Mouse (Mus musculus) cerebellum, adult 11 months (tissue): ENCODE measurements around the gene Gm49378.

Experiments used
- DNase-seq: peaks from one replicate; pipeline ENCODE4 v3.0.0; 2022

The Gm49378 gene

DNA sequence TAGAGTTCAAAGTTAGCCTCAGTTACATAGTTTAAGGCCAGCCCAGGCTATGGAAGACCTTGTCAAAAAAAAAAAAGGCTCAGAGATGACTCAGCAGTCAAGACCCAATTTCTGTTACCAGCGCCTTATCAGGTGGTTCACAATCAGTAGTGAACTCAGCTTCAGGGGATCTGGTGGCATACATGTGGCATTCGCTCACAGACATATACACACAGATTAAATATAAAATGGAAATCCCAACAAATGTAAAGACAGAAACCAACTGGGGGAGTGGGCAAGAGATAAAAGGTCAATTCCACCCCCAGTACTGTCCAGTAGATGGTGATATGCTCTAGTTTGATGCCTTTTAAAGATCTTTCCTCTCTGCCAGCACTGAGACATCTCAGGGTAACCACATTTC, 51.5 kb downstream of the Gm49378 start:
- no peak for DNase-seq

DNA sequence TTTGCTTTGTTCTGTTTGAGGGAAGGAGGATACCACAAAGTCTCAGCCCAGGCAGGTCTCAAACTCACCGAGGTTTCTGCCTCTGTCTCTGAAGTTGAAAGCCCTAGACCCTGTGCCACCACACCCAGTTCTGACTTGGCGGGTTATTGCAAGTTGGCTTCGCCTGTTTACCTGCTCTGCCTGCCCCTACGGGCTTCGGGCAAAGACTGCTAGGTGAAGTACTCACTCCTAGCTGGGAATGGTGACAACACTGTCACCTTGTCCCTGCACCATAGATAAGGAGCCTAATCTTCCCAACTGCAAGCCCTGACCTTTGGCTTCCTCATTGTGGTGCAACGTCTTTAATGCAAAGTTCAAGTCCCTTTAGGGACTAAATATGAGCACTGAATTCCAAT, 52.1 kb downstream of the Gm49378 start:
- DNase-seq = no peak

DNA sequence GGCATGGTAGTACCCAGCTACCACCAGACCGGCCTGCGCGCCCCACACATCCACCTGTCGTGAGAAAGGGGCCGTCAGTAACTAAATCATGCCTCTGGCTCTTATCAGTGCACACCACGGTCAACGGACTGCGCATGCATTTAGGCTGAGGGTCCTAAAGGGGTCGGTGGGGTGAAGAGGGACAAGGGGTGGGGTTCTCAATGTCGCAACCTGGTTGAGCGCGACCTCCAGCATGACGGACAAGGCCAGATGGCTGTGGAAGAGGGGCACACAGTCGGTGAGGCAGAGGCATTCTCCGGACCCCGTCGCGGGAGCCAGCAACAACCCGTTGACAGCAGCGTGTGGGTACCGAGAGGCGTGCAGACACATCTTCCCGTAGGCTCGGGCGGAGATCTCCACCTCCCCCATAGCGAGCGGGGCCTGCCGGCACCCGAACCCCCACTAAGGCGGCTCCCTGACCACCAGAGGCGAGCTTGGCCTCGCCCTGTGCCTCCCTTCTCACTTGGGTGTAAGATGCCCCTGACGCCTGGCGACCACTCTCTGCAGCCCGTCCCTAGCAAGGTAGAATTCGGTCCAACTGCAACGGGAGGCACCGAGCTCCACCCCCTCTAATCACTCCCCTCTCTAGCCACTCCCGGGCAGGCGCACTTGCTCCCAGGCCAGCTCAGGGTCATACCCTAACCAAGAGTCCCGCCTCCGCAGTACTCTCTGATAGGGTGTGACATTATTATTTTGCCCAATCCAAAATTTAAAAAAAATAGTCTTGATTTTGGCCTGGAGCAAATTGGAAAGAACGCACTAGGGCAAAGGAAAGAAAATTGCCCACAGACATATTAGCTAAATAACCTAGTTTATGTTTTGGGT, 52.8 kb downstream of the Gm49378 start, which contains the start of gene Emc9:
TSS of gene Emc9 (minus strand) at position 601 of the 864 bp plus-strand sequence.
- DNase-seq = peak; percentile 77

DNA sequence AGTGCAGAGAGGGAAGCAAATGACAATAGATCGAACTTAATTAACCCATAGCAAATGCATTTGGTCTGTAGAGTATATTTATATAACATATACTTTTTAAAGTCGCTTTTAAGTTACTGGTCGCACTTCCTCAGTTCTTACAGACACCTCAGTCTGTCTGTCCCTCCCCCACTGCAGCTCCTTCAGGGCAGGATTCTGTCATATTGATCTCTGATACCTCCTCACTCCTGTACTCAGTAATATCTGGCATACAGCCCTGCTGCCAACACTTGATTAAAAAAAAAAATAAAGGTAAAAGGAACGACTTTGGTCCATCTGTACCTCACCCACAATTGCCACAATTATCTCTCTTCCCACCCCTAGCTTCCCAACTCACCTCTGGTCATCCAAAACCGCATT, 53.4 kb downstream of the Gm49378 start:
- DNase-seq = no peak

DNA sequence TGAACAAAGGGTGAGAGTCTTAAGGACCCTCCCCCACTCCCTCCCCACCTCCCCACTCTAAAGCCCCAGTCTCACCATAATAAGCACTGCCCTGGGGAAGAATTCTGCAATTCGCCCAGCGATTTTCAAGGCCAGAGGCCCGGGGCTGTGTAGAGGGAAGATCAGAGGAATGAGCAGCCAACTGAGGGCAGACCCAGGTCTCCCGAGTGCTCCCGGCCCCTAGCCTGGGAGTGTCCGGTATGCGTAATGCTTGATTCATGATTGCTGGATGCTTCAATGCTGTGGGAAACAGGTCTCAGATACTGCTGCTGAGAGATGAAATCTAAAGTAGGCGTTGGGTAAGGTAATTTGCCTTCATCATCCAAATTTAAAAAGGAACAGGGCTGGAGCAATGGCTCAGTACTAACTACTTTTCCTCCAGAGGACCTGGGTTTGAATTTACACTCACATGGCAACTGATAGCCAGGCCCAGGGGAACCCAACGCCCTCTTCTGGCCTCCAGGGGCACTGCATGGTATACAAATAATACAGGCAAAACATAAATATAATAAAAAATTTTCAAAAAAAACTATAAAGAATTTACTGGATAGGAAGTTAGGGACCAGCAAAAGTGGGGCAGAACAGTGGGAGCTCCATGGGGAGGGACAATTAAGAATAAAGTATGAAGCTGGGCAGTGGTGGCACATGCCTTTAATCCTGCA, 55.6 kb downstream of the Gm49378 start:
- no peak for DNase-seq

DNA sequence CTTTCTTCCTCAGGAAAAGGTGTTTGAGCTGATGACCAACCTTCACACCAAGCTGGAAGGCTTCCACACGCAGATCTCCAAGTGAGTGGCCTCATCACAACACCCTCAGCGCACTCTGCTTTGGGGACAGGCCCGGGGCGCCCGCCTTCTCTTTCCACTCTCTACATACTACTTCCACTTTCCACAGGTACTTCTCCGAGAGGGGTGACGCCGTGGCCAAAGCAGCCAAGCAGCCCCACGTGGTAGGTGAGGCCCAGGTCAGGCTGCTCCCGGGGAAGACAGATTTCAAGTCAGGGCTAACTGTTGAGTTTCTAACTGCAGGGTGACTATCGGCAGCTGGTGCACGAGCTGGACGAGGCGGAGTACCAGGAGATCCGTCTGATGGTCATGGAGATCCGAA, 57.0 kb downstream of the Gm49378 start:
- DNase-seq = no peak

DNA sequence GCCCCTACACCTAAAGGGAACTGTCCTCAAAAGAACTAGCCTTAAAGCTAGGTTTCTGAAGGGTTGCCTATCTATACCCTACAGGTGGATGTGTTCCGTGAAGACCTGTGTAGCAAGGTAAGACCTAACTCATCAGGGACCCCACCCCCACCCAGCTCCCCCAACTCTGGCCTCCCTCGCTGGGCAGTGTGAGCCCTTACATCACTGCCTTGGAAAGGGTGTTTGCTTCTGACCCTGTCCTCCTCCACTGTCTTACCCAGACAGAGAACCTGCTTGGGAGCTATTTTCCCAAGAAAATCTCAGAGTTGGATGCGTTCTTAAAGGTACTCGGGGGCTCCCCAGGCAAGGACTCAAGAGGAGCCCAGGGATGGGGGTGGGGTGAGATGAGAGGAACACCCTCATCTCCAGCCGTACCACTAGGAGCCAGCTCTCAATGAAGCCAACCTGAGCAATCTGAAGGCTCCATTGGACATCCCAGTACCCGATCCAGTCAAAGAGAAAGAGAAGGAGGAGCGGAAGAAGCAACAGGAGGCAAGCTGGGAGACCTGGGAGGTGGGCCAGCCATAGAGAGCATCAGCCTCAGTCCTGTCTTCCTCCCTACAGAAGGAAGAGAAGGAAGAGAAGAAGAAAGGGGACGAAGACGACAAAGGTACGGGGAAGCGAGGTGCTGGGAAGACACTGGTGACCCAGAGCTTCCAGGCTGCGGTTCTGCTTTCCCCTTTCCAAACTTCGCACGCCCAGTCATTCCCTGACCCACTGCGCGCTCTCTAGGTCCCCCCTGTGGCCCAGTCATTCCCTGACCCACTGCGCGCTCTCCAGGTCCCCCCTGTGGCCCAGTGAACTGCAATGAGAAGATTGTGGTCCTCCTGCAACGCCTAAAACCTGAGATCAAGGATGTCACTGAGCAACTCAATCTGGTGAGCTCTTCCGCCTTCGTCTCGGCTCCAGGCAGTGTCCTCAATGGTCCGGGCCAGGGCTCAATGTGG, 57.9 kb downstream of the Gm49378 start:
- DNase-seq = no peak
